Mouse (Mus musculus) olfactory bulb, adult 2 months (tissue): ENCODE measurements around the gene Ttll11.

Source experiments
- CTCF ChIP-seq: fragments of 200-500 bp; IDR thresholded peaks from 2 replicates; pipeline ENCODE4 v1.5.1; 2012; ENCODE audit warnings: low read depth, mild to moderate bottlenecking, low read length, moderate library complexity; ENCODE audit not compliant: insufficient read depth
- POLR2A ChIP-seq: fragments of 200-500 bp; IDR thresholded peaks from 2 replicates; pipeline ENCODE4 v1.6.1; 2012; ENCODE audit warnings: mild to moderate bottlenecking, low read depth, low read length, moderate library complexity; ENCODE audit not compliant: insufficient read depth

- no peak for TF ChIP-seq POLR2A
- TF ChIP-seq CTCF = no peak
These were observed 233.1 kb downstream of the Ttll11 start for GRCm38 (mm10) chr2:35746638-35747037.
